Mouse (Mus musculus): ENCODE data around the gene Fmo1.

- TF ChIP-seq POLR2A (IDR thresholded peaks at IDR 0.05; ENCODE audit: insufficient read depth, low read depth, low read length) (no peak), CTCF (IDR thresholded peaks at IDR 0.05; ENCODE audit: insufficient read depth, low read depth, low read length) (no peak)
Observed at GRCm38 (mm10) chr1:162807441-162807840, 59.0 kb downstream of the Fmo1 start.
